Mouse (Mus musculus): ENCODE measurements around the gene Cyb561d2. TPM values are rescaled to one million over a fixed set of nuclear protein-coding genes. Genes with fewer than 3 reads are reported as not detected.

Gene Cyb561d2
- total and polyA plus RNA-seq, 3 experiments = 37.8 to 38.1 TPM; not detected in 1

DNA sequence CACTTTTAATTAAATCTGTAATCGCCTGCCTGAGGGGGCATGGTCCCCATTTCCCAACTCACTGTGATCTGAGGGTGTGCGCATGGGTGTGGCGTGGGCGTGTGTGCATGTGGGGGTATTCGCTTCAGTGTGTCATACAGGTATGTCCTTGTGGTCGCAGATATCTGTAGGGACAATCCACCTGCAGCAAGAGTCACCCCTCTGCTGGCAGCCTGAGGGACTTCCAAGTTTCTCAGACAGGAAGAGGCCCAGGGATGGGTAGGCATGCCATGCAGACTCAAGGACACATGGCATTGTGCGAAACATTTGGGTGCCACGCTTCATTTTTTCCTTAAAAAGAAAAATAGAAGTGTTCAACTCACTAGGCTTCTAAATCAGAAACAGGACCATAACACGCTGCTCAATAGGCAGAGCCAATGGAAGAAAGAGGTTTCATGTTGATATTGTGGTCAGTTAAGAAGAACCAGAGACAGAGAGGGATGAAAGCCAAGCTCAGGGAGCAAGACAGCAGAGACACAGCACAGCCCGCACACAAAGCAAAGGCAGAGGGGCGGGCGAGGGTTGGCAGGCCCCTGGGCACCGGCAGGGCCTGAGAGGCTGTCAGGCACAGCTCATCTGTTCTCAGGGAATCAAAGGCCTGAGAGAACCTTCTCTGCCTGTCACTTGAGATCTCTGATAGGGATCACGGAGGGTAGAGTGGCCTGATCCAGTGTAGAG is 31.5 kb downstream of the Cyb561d2 start:
- H3K9ac ChIP-seq (ENCODE audit: control insufficient read depth, low read depth, low read length, poor library complexity, severe bottlenecking) = no peak overlapping the region
- no peak for TF ChIP-seq CHD2 (IDR thresholded peaks at IDR 0.05; ENCODE audit: low read length)
- no peak for TF ChIP-seq CHD1 (IDR thresholded peaks at IDR 0.05; ENCODE audit: low read depth, low read length)
- TF ChIP-seq MAZ (IDR thresholded peaks at IDR 0.05; ENCODE audit: low read depth, low read length) = no peak
- TF ChIP-seq MXI1 (IDR thresholded peaks at IDR 0.05; ENCODE audit: low read depth, low read length) = no peak
- no peak for TF ChIP-seq ZMIZ1 (IDR thresholded peaks at IDR 0.05; ENCODE audit: low read depth, low read length)
- no peak for TF ChIP-seq CTCF (IDR thresholded peaks at IDR 0.05 in 2 of 3, conservative IDR thresholded peaks at IDR 0.05 in 1 of 3; ENCODE audit: control insufficient read depth in 1 of 3, insufficient read depth in 1 of 3, low read depth in 2 of 3, low read length in 3 of 3, poor library complexity in 1 of 3, severe bottlenecking in 1 of 3)
- no peak for TF ChIP-seq SIN3A (IDR thresholded peaks at IDR 0.05; ENCODE audit: low read length)
- TF ChIP-seq SMC3 (IDR thresholded peaks at IDR 0.05; ENCODE audit: low read depth, low read length) = no peak
- TF ChIP-seq E2F4 (IDR thresholded peaks at IDR 0.05; ENCODE audit: borderline replicate concordance, low read depth, low read length) = no peak
- TF ChIP-seq JUND (IDR thresholded peaks at IDR 0.05; ENCODE audit: low read depth, low read length) = no peak
- TF ChIP-seq ZKSCAN1 (IDR thresholded peaks at IDR 0.05; ENCODE audit: low read depth, low read length) = no peak
- no peak for TF ChIP-seq BHLHE40 (IDR thresholded peaks at IDR 0.05; ENCODE audit: borderline replicate concordance, low read depth, low read length)
- TF ChIP-seq EP300 (IDR thresholded peaks at IDR 0.05; ENCODE audit: low read depth in 1 of 2, low read length in 2 of 2) = no peak
- no peak for TF ChIP-seq RAD21 (IDR thresholded peaks at IDR 0.05; ENCODE audit: low read depth, low read length)
- H3K27me3 ChIP-seq (ENCODE audit: control insufficient read depth in 1 of 2, insufficient read depth in 2 of 2, low read length in 2 of 2) = peaks cover 3% of the 10 kb centered on the region in 2 experiments; a peak in 3 of 4 replicates
- no peaks in the 10 kb centered on the region for H3K4me1 ChIP-seq (ENCODE audit: control insufficient read depth in 1 of 2, insufficient read depth in 2 of 2, low read length in 2 of 2)
- no peaks in the 10 kb centered on the region for H3K36me3 ChIP-seq (ENCODE audit: control insufficient read depth in 1 of 2, insufficient read depth in 2 of 2, low read length in 2 of 2)
- H3K9me3 ChIP-seq (replicated peaks; ENCODE audit: insufficient read depth, low read length) = no peaks in the 10 kb centered on the region
- no peak for DNase-seq (ENCODE audit: low read depth, low spot score)
- no peak overlapping the region for H3K4me3 ChIP-seq (ENCODE audit: control insufficient read depth in 1 of 2, insufficient read depth in 1 of 2, low read depth in 2 of 2, low read length in 2 of 2)
- no peaks in the 10 kb centered on the region for H3K79me2 ChIP-seq (ENCODE audit: control insufficient read depth, insufficient read depth, low read length, poor library complexity)
- no peak overlapping the region for H3K27ac ChIP-seq (ENCODE audit: control insufficient read depth, low read depth, low read length)

DNA sequence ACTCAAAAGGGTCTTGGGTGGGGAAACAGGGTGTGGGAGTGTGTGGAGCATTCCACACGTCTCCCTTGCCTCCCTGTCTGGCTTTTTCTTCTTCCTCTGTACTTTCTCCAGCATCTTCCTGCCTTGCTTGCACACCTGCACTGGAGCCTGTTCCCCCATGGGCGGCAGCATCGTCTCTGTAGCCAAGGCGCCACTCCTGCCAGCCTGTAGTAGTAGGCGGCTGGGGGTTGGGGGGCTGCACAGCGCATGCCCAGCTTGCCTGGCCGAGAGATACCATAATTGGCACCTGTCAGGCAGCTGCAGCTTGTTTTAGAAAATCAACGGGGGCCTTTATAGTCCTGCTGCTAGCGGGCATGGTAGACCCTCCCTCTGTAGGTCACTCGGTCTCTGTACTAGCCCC is 33.7 kb downstream of the Cyb561d2 start:
- H3K36me3 ChIP-seq (ENCODE audit: control insufficient read depth in 1 of 2, insufficient read depth in 2 of 2, low read length in 2 of 2) = no peaks in the 10 kb centered on the region
- no peaks in the 10 kb centered on the region for H3K79me2 ChIP-seq (ENCODE audit: control insufficient read depth, insufficient read depth, low read length, poor library complexity)
- no peak overlapping the region for H3K27ac ChIP-seq (ENCODE audit: control insufficient read depth, low read depth, low read length)
- no peaks in the 10 kb centered on the region for H3K9me3 ChIP-seq (replicated peaks; ENCODE audit: insufficient read depth, low read length)
- TF ChIP-seq SIN3A (IDR thresholded peaks at IDR 0.05; ENCODE audit: low read length) (no peak), ETS1 (IDR thresholded peaks at IDR 0.05; ENCODE audit: low read depth, low read length) (no peak), MEF2A (IDR thresholded peaks at IDR 0.05; ENCODE audit: extremely low read depth, insufficient replicate concordance, low read depth, low read length, poor library complexity, severe bottlenecking) (no peak), E2F4 (IDR thresholded peaks at IDR 0.05; ENCODE audit: borderline replicate concordance, low read depth, low read length) (no peak), SMC3 (IDR thresholded peaks at IDR 0.05; ENCODE audit: low read depth, low read length) (no peak), BHLHE40 (IDR thresholded peaks at IDR 0.05; ENCODE audit: borderline replicate concordance, low read depth, low read length) (no peak)
- H3K27me3 ChIP-seq (ENCODE audit: control insufficient read depth in 1 of 2, insufficient read depth in 2 of 2, low read length in 2 of 2) = peaks cover 10 to 14% of the 10 kb centered on the region in 2 experiments
- H3K4me1 ChIP-seq (ENCODE audit: control insufficient read depth in 1 of 2, insufficient read depth in 2 of 2, low read length in 2 of 2) = no peaks in the 10 kb centered on the region
- no peak for DNase-seq (ENCODE audit: low read depth, low spot score)
- no peak overlapping the region for H3K4me3 ChIP-seq (ENCODE audit: control insufficient read depth in 1 of 2, insufficient read depth in 1 of 2, low read depth in 2 of 2, low read length in 2 of 2)
- H3K9ac ChIP-seq (ENCODE audit: control insufficient read depth, low read depth, low read length, poor library complexity, severe bottlenecking) = no peak overlapping the region

Measured in MEL (cell line).